Mouse (Mus musculus) forelimb bud, embryonic 11.5 days (tissue): ENCODE results near the gene Slc7a6.
A peak's percentile ranks its signal among the peaks of the same experiment; 100 is the strongest.

Source experiments
- DNase-seq: peaks from one replicate; pipeline ENCODE4 v3.0.0-alpha.2; 2012; ENCODE audit warnings: low read depth, low spot score

Gene Slc7a6

GRCm38 (mm10) chr8:106168356-106169016, at the start of gene Slc7a6:
Gene Slc7a6, plus strand, starts transcription at chr8:106168857.
- DNase-seq: peak; percentile 71

GRCm38 (mm10) chr8:106123443-106123842, 45.2 kb upstream of the Slc7a6 start:
- DNase-seq: no peak

GRCm38 (mm10) chr8:106126055-106126454, 42.6 kb upstream of the Slc7a6 start:
- no peak for DNase-seq

- no peak for DNase-seq
These were observed 41.6 kb upstream of the Slc7a6 start for GRCm38 (mm10) chr8:106127054-106127453.

- no peak for DNase-seq
These were observed 40.7 kb upstream of the Slc7a6 start for GRCm38 (mm10) chr8:106127882-106128410.

GRCm38 (mm10) chr8:106129232-106129930, 39.3 kb upstream of the Slc7a6 start:
- DNase-seq: no peak

- DNase-seq: no peak
These were observed 38.7 kb upstream of the Slc7a6 start for GRCm38 (mm10) chr8:106129997-106130396.

GRCm38 (mm10) chr8:106130505-106130904, 38.2 kb upstream of the Slc7a6 start:
- no peak for DNase-seq

GRCm38 (mm10) chr8:106131021-106131420, 37.6 kb upstream of the Slc7a6 start:
- DNase-seq: no peak

- DNase-seq: no peak
These were observed 37.0 kb upstream of the Slc7a6 start for GRCm38 (mm10) chr8:106131488-106132222.

- DNase-seq: no peak
These were observed 36.3 kb upstream of the Slc7a6 start for GRCm38 (mm10) chr8:106132356-106132755.

GRCm38 (mm10) chr8:106133526-106133925, 35.1 kb upstream of the Slc7a6 start:
- DNase-seq: no peak

- no peak for DNase-seq
These were observed 34.7 kb upstream of the Slc7a6 start for GRCm38 (mm10) chr8:106133946-106134345.

- peak; percentile 35 for DNase-seq
These were observed 33.7 kb upstream of the Slc7a6 start for GRCm38 (mm10) chr8:106134751-106135571.

GRCm38 (mm10) chr8:106135672-106136071, 33.0 kb upstream of the Slc7a6 start:
- DNase-seq: no peak

GRCm38 (mm10) chr8:106136156-106137130, 32.2 kb upstream of the Slc7a6 start, which contains the start of gene Esrp2:
Gene Esrp2, minus strand, starts transcription at chr8:106136974.
- peak; percentile 39 for DNase-seq

- no peak for DNase-seq
These were observed 31.3 kb upstream of the Slc7a6 start for GRCm38 (mm10) chr8:106137218-106137905.

GRCm38 (mm10) chr8:106137906-106138477, 30.7 kb upstream of the Slc7a6 start:
- DNase-seq: peak; percentile 71

- no peak for DNase-seq
These were observed 30.0 kb upstream of the Slc7a6 start for GRCm38 (mm10) chr8:106138616-106139015.
